Mouse (Mus musculus) B cell, adult 62 days (primary cell): ENCODE data around the gene Olfr523. TPM values are rescaled to one million over a fixed set of nuclear protein-coding genes. Genes with fewer than 3 reads are reported as not detected.

Experiments
- total RNA-seq: library from RNA; stranded (reverse); gene quantifications from 4 replicates; pipeline ENCODE4 v1.2.4, GENCODE M21; 2023

Olfr523 gene
- not detected in 4 replicates for total RNA-seq

GRCm38 (mm10) chr7:140172936-140173335, at the start of gene Olfr523:
Olfr523 (plus strand) TSS chr7:140173217.

GRCm38 (mm10) chr7:140137135-140138020, 35.6 kb upstream of the Olfr523 start, which contains the start of gene Mtg1:
Mtg1 (plus strand) TSS chr7:140137564.

GRCm38 (mm10) chr7:140154218-140154927, 18.6 kb upstream of the Olfr523 start, which contains the start of gene Sprn:
Sprn (minus strand) TSS chr7:140154877.

DNA sequence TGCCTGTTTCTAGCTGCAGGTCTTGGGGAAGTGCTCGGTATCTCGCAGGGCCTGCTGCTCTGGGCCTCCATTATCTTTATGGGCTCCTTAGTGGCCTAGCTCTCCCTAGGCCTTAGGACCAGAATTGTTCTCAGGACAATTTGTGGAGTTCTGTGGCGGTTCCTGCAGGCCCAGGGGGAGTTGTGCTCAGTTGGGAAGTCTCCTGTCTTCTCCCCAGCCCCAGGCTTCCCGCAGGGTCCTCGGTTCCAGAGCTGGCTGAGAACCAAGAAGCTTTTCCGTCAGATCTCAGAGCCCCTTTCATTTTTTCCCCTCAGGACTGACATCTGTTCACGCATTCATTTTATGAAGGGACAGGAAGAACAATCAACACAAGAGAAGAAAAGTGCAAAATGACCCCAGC, 8.4 kb upstream of the Olfr523 start, which contains the start of gene Olfr522:
Gene Olfr522, minus strand, starts transcription at position 101 of the 400 bp plus-strand sequence.

DNA sequence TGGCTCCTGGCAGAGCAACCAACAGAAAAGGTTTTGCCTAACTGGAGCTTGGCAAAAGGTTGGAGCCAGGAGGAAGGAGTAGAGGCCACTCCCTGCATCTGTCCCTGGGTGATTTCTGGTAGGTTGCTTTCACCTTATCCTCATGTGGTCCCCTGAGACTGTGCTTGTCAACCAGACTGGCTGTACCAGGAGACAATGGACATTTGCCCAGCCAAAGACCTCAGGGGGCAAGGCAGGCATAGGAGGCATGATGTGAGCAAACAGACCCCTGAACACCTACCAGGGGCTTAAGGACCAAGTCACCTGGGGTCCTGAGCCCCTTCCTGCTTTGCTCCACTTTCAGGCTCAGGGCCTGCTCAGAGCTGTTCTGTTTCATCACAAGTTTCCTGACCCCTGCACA, 32.8 kb downstream of the Olfr523 start, which contains the start of gene Olfr524:
Gene Olfr524, minus strand, starts transcription at position 101 of the 400 bp plus-strand sequence.

GRCm38 (mm10) chr7:140217967-140218366, 45.0 kb downstream of the Olfr523 start, which contains the start of gene Cd163l1:
Cd163l1 (plus strand) TSS chr7:140218267.

Other genes with a start within 250 kb of the Olfr523 start
- 0.63 to 1.3 TPM (median 0.89 TPM) in 4 replicates for gene Utf1, start 229.4 kb upstream of the Olfr523 start, total RNA-seq
- not detected in 4 replicates for gene 6430531B16Rik, start 194.5 kb upstream of the Olfr523 start, total RNA-seq
- gene Adam8, start 180.7 kb upstream of the Olfr523 start, total RNA-seq: 1.6 to 4.4 TPM (median 3.1 TPM) in 4 replicates
- 34.0 to 41.3 TPM (median 38.2 TPM) in 4 replicates for gene Zfp511, start 136.8 kb upstream of the Olfr523 start, total RNA-seq
- 32.0 to 37.6 TPM (median 35.1 TPM) in 4 replicates for gene Tubgcp2, start 136.5 kb upstream of the Olfr523 start, total RNA-seq
- not detected in 4 replicates for gene Msx3, start 124.1 kb upstream of the Olfr523 start, total RNA-seq
- gene Caly, start 90.7 kb upstream of the Olfr523 start, total RNA-seq: not detected in 4 replicates
- gene Prap1, start 79.8 kb upstream of the Olfr523 start, total RNA-seq: not detected in 4 replicates
- 1.8 to 5.3 TPM (median 4.0 TPM) in 4 replicates for gene Fuom, start 70.8 kb upstream of the Olfr523 start, total RNA-seq
- gene Paox, start 57.4 kb upstream of the Olfr523 start, total RNA-seq: 3.1 to 4.2 TPM (median 3.5 TPM) in 4 replicates
- gene Echs1, start 56.7 kb upstream of the Olfr523 start, total RNA-seq: 22.1 to 27.3 TPM (median 23.2 TPM) in 4 replicates
- gene Mtg1, start 35.7 kb upstream of the Olfr523 start, total RNA-seq: 11.6 to 23.1 TPM (median 20.5 TPM) in 4 replicates
- not detected in 4 replicates for gene Sprn, start 18.3 kb upstream of the Olfr523 start, total RNA-seq
- gene Olfr522, start 8.5 kb upstream of the Olfr523 start, total RNA-seq: not detected in 4 replicates
- not detected in 4 replicates for gene Olfr524, start 32.7 kb downstream of the Olfr523 start, total RNA-seq
- not detected in 4 replicates for gene Cd163l1, start 45.0 kb downstream of the Olfr523 start, total RNA-seq
- gene 5830411N06Rik, start 74.1 kb downstream of the Olfr523 start, total RNA-seq: not detected in 4 replicates
- gene Olfr525, start 147.6 kb downstream of the Olfr523 start, total RNA-seq: not detected in 4 replicates
- not detected in 4 replicates for gene Olfr527, start 160.8 kb downstream of the Olfr523 start, total RNA-seq
- not detected in 4 replicates for gene Olfr60, start 188.5 kb downstream of the Olfr523 start, total RNA-seq
- not detected in 4 replicates for gene Olfr530, start 203.1 kb downstream of the Olfr523 start, total RNA-seq
- gene Olfr531, start 229.7 kb downstream of the Olfr523 start, total RNA-seq: not detected in 4 replicates
- gene Olfr532, start 248.4 kb downstream of the Olfr523 start, total RNA-seq: not detected in 4 replicates